Mouse (Mus musculus) C2C12 (cell line): ENCODE measurements around the gene Eln.

Experiments used
- CTCF ChIP-seq: IDR thresholded peaks from one replicate; pipeline ENCODE4 v1.5.1; 2011; ENCODE audit not compliant: control insufficient read depth, insufficient read depth, insufficient read length
- MAX ChIP-seq: IDR thresholded peaks from one replicate; pipeline ENCODE4 v1.6.1; 2011; ENCODE audit warnings: mild to moderate bottlenecking, control low read depth
- MYOD1 ChIP-seq: IDR thresholded peaks from one replicate; pipeline ENCODE4 v1.6.1; 2011; ENCODE audit warnings: low read depth; ENCODE audit not compliant: control insufficient read depth, insufficient read length
- MYOG ChIP-seq: IDR thresholded peaks from one replicate; pipeline ENCODE4 v1.6.1; 2011; ENCODE audit not compliant: control insufficient read depth, insufficient read length; ENCODE audit errors: extremely low read depth

DNA sequence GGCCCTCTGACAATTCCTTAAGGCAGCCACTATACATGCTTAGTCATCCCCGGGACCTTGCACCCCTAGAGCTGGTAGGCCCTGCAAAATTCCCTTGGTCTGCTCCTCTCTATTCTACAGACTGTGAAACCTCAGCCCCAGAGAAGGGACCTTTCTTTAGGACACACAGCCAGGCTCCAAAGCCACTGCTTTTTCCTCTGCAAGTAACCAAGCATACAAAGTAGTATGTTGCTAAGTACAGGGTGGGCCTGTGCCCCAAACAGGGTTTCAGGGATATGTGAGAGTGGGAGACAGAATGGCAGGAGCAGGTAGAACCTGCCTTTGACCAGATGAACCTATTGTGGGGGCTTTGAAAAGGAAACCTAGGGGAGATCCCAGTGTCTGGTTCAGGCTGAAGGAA, 59.9 kb downstream of the Eln start:
- TF ChIP-seq CTCF (no peak), MYOG (no peak), MAX (no peak), MYOD1 (no peak)
